Mouse (Mus musculus) ES-Bruce4 (cell line): ENCODE measurements around the gene Arid5b.

Source experiments
- CTCF ChIP-seq: IDR thresholded peaks from one replicate; pipeline ENCODE4 v1.8.1; 2011; ENCODE audit warnings: low read depth, low read length
- POLR2A ChIP-seq: IDR thresholded peaks from one replicate; pipeline ENCODE4 v1.8.1; 2011; ENCODE audit warnings: low read length; ENCODE audit not compliant: insufficient read depth

DNA sequence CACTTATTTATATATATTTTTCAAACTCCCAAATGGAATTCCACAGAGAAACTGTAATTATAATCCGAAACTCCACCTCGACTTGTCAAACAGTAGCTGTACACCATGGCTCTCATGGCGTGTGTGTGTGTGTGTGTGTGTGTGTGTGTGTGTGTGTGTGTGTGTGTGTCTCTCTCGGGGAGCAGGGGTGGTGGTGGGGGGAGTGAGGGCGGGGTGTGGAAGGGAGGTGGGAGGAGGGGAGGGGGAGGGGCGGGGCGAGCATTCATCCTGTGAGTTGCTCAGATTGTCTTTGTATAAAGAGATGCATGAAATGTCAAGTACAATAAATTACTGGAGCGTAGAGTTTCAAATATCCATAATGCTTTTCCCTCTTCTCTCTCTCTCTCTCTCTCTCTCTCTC is 87.4 kb downstream of the Arid5b start:
- no peak for TF ChIP-seq CTCF
- TF ChIP-seq POLR2A: no peak
